Mouse (Mus musculus) lung, embryonic 14.5 days (tissue): ENCODE measurements around the gene Castor1. TPM values are rescaled to one million over a fixed set of nuclear protein-coding genes. Genes with fewer than 3 reads are reported as not detected.

Experiments used
- ATAC-seq: fragments of 200-750 bp; cut with Nextera tagmentation; 2 replicates; pipeline ENCODE4 v1.8.0; 2017; ENCODE audit warnings: mild to moderate bottlenecking, moderate TSS enrichment, moderate library complexity; ENCODE audit not compliant: insufficient read depth
- DNase-seq: peaks from one replicate; pipeline ENCODE4 v3.0.0-alpha.2; 2015
- H3K27ac ChIP-seq: fragments of 300-500 bp; sonication (generic); 2 replicates; pipeline ENCODE4 v1.5.1; 2014; ENCODE audit warnings: low read depth, mild to moderate bottlenecking, moderate library complexity
- H3K27me3 ChIP-seq: fragments of 300-500 bp; sonication (generic); 2 replicates; pipeline ENCODE4 v1.6.1; 2014; ENCODE audit warnings: low read length, control low read depth; ENCODE audit not compliant: insufficient read depth
- H3K36me3 ChIP-seq: fragments of 300-500 bp; sonication (generic); 2 replicates; pipeline ENCODE4 v1.6.1; 2014; ENCODE audit warnings: control low read depth; ENCODE audit not compliant: insufficient read depth
- H3K4me1 ChIP-seq: fragments of 300-500 bp; sonication (generic); 2 replicates; pipeline ENCODE4 v1.6.1; 2014; ENCODE audit warnings: antibody characterized with exemption, control low read depth; ENCODE audit not compliant: insufficient read depth
- H3K4me2 ChIP-seq: fragments of 300-500 bp; sonication (generic); 2 replicates; pipeline ENCODE4 v1.6.1; 2014; ENCODE audit warnings: mild to moderate bottlenecking
- H3K4me3 ChIP-seq: fragments of 300-500 bp; sonication (generic); 2 replicates; pipeline ENCODE4 v1.5.1; 2014; ENCODE audit warnings: low read depth, low read length
- H3K9ac ChIP-seq: fragments of 300-500 bp; sonication (generic); 2 replicates; pipeline ENCODE4 v1.6.1; 2014
- H3K9me3 ChIP-seq: fragments of 300-500 bp; sonication (generic); 2 replicates; pipeline ENCODE4 v1.6.1; 2016; ENCODE audit warnings: low read depth, low read length, control low read depth
- CTCF ChIP-seq: IDR thresholded peaks from 2 replicates; pipeline ENCODE4 v1.5.1; 2016; ENCODE audit warnings: antibody characterized with exemption, low read depth
- WGBS: fragments of 180-500 bp; shearing (Covaris S2); extraction: QIAGEN DNeasy Blood & Tissue Kit; methylation state at CpG from one replicate; pipeline ENCODE4 v1.1.7; 2014; 5-methylcytosine and 5-hydroxymethylcytosine counted together
- polyA plus RNA-seq: library from polyadenylated mRNA; unstranded; fragments of >200 nt; fragmentation: Nextera tagmentation; extraction: Ambion mirVana; gene quantifications from 2 replicates; pipeline ENCODE4 v1.2.1, GENCODE M21; 2014

The Castor1 gene
- polyA plus RNA-seq, 1 experiment from 2014 or later = 2.1 TPM

DNA sequence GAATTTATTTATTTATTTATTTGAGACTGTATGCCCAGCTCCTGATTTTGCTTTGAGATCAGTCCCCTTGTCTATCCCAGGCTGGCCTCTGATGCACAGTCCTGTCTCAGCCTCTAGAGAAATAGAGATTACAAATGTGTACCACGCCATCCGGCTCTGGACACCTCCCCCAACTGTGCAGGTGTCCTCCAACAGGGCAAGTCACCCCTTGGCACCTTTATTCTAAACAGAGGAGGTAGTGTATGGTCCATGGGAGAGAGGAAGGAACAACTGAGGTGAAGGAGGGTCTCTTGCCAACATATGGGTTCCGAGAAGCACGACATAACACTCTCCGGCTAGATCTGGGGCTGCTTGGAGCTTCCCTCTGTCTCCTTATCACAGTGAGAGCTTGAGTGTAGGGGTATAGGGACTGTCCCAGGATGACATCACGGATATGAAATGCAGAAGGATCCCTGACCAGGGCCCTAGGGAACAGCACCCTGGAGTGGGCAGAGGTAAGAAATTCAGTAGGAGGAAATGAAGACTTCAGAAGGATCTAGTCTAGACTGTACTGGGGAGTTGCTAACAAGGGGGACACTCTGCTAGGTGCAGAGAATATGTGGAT lies 17.1 kb downstream of the Castor1 start:
- ATAC-seq (no peak), DNase-seq (no peak)
- 76% methylated on average over 6 of the region's 6 CpGs for WGBS
- Histone ChIP-seq H3K4me3 (no peak overlapping the region), H3K27ac (no peak overlapping the region), H3K36me3 (no peaks in the 10 kb centered on the region), H3K4me2 (no peak overlapping the region), H3K9ac (no peak overlapping the region), H3K27me3 (no peaks in the 10 kb centered on the region), H3K4me1 (no peaks in the 10 kb centered on the region), H3K9me3 (no peaks in the 10 kb centered on the region)
- TF ChIP-seq CTCF = no peak

GRCm38 (mm10) chr11:4235665-4236545 lies 17.9 kb downstream of the Castor1 start, which contains the start of gene Osm:
TSS of gene Osm (plus strand) at chr11:4236420.
- WGBS = 53% methylated on average over 16 of the region's 16 CpGs
- Histone ChIP-seq H3K4me2 (no peak within 1 kb of the TSS), H3K27me3 (no peaks in the 10 kb centered on the region), H3K4me1 (no peaks in the 10 kb centered on the region), H3K27ac (no peak within 1 kb of the TSS), H3K9me3 (no peaks in the 10 kb centered on the region), H3K9ac (no peak within 1 kb of the TSS), H3K36me3 (no peaks in the 10 kb centered on the region), H3K4me3 (no peak within 1 kb of the TSS)
- no peak for TF ChIP-seq CTCF
- DNase-seq (no peak), ATAC-seq (no peak)

DNA sequence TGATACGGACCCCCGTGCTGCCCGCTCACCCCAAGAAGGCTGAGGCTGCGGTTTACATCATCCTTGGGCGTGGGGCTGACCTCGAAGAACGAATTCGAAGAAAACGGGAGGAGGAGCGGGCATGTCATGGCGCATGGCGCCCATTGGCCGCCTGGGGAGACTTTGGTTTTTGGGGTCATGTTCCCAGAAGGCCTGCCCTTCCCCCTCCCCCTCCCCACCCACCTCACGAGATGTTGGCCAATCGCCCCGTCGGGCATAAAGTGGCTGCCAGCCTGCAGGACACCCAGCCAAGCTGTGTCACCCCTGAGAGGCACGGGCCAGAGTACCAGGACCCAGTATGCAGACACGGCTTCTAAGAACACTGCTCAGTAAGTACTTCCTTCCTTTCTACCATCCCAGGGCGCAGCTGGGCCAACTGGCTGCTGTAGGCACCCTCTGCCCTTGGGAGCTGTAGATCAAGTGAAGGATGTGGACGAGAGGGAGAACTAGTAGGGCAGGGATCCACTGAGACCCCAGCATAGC lies 18.6 kb downstream of the Castor1 start:
- Histone ChIP-seq H3K4me2 (no peak overlapping the region), H3K27me3 (no peaks in the 10 kb centered on the region), H3K9ac (no peak overlapping the region), H3K4me3 (no peak overlapping the region), H3K9me3 (no peaks in the 10 kb centered on the region), H3K4me1 (no peaks in the 10 kb centered on the region), H3K36me3 (no peaks in the 10 kb centered on the region), H3K27ac (no peak overlapping the region)
- DNase-seq (no peak), ATAC-seq (no peak)
- TF ChIP-seq CTCF = no peak
- 87% methylated on average over 21 of the region's 21 CpGs for WGBS

GRCm38 (mm10) chr11:4237389-4237912 lies 19.4 kb downstream of the Castor1 start:
- H3K9me3 ChIP-seq = no peaks in the 10 kb centered on the region
- ATAC-seq (no peak), DNase-seq (no peak)
- H3K4me3 ChIP-seq = no peak overlapping the region
- no peaks in the 10 kb centered on the region for H3K4me1 ChIP-seq
- no peak overlapping the region for H3K4me2 ChIP-seq
- no peaks in the 10 kb centered on the region for H3K27me3 ChIP-seq
- no peak overlapping the region for H3K9ac ChIP-seq
- TF ChIP-seq CTCF = no peak
- 75% methylated on average over 18 of the region's 18 CpGs for WGBS
- no peak overlapping the region for H3K27ac ChIP-seq
- no peaks in the 10 kb centered on the region for H3K36me3 ChIP-seq

DNA sequence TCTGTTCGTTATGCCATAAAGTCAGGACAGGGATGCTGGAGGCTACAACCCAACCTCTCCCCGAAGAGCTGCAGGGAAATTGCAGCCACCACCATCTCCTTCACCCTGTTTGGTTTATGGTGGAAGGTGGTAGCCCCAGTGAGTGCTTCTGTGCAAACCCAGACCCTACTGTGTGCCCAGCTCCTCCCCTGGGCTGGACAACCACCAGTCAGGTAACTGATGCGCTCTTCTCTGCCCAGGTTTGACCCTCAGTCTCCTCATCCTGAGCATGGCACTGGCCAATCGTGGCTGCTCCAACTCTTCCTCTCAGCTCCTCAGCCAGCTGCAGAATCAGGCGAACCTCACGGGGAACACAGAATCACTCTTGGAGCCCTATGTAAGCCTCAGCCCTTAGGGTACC lies 20.1 kb downstream of the Castor1 start:
- H3K9me3 ChIP-seq = no peaks in the 10 kb centered on the region
- no peak overlapping the region for H3K27ac ChIP-seq
- no peaks in the 10 kb centered on the region for H3K4me1 ChIP-seq
- WGBS = 83% methylated on average over 6 of the region's 6 CpGs
- H3K9ac ChIP-seq = no peak overlapping the region
- ATAC-seq (no peak), DNase-seq (no peak)
- no peak overlapping the region for H3K4me3 ChIP-seq
- no peak overlapping the region for H3K4me2 ChIP-seq
- no peaks in the 10 kb centered on the region for H3K27me3 ChIP-seq
- H3K36me3 ChIP-seq = no peaks in the 10 kb centered on the region
- no peak for TF ChIP-seq CTCF

GRCm38 (mm10) chr11:4239691-4240090 lies 21.7 kb downstream of the Castor1 start:
- no peak for DNase-seq
- H3K36me3 ChIP-seq = no peaks in the 10 kb centered on the region
- H3K9ac ChIP-seq = no peak overlapping the region
- ATAC-seq = no peak
- H3K9me3 ChIP-seq = no peaks in the 10 kb centered on the region
- no peaks in the 10 kb centered on the region for H3K27me3 ChIP-seq
- no peak overlapping the region for H3K27ac ChIP-seq
- TF ChIP-seq CTCF = no peak
- H3K4me3 ChIP-seq = no peak overlapping the region
- no peaks in the 10 kb centered on the region for H3K4me1 ChIP-seq
- H3K4me2 ChIP-seq = no peak overlapping the region
- 87% methylated on average over 23 of the region's 23 CpGs for WGBS

GRCm38 (mm10) chr11:4240151-4240550 lies 22.1 kb downstream of the Castor1 start:
- 63% methylated on average over 7 of the region's 7 CpGs for WGBS
- no peak for TF ChIP-seq CTCF
- Histone ChIP-seq H3K36me3 (no peaks in the 10 kb centered on the region), H3K4me2 (no peak overlapping the region), H3K9me3 (no peaks in the 10 kb centered on the region), H3K27me3 (no peaks in the 10 kb centered on the region), H3K4me3 (no peak overlapping the region), H3K4me1 (no peaks in the 10 kb centered on the region), H3K9ac (no peak overlapping the region), H3K27ac (no peak overlapping the region)
- no peak for DNase-seq
- ATAC-seq = no peak
